Mouse (Mus musculus): ENCODE measurements around the gene Card14.

GRCm38 (mm10) chr11:119381631-119382337 is 74.2 kb downstream of the Card14 start:
- TF ChIP-seq CTCF (IDR thresholded peaks at IDR 0.05; ENCODE audit: borderline replicate concordance, extremely low read depth, insufficient read depth, insufficient read length), result no peak
- TF ChIP-seq POLR2A (IDR thresholded peaks at IDR 0.05; ENCODE audit: borderline replicate concordance, extremely low read depth, insufficient read depth, insufficient read length, poor library complexity, severe bottlenecking), result no peak

All from brain, embryonic 14.5 days (tissue).